Mouse (Mus musculus): ENCODE results near the gene Rnf167. TPM values are rescaled to one million over a fixed set of nuclear protein-coding genes. Genes with fewer than 3 reads are reported as not detected.
A peak's percentile ranks its signal among the peaks of the same experiment; 100 is the strongest.

The Rnf167 gene
- total RNA-seq, 2 experiments from 2014 or later: 86.4 to 90.1 TPM

GRCm38 (mm10) chr11:70654198-70654922 lies 7.3 kb downstream of the Rnf167 start, which contains the start of gene Pfn1:
TSS of gene Pfn1 (minus strand) at chr11:70654644.
- DNase-seq (ENCODE audit: low spot score in 2 of 2): peak; percentile 63 to 68

- peak; percentile 68 to 80 for DNase-seq (ENCODE audit: low spot score in 2 of 2)
Observed at GRCm38 (mm10) chr11:70654923-70655570, 8.0 kb downstream of the Rnf167 start.

- no peak for DNase-seq (ENCODE audit: low spot score in 2 of 2)
Observed at GRCm38 (mm10) chr11:70655571-70656455, 8.8 kb downstream of the Rnf167 start.

DNA sequence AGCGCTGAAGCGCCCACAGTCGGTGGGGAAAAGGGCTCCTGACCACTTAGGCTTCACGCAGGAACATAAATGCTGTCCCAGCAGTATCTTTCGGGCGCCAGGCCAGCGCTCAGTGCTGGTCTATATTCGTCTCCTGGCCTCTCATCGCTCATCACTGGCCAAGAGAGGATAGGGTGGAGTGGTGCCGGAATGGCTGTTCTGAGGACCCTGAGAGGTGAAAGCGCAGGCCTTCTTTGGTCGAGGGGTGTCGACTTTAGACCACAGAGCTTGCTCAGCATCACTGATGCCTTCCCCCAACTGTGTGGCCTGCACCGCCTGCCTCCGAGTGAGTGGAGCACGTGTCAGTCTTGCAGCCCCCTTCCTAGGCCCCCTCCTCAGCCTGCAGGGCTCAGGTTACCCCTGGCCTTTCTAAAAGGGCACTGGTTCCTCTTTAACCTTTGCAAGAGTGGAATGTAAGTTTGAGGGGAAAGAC lies 9.5 kb downstream of the Rnf167 start:
- DNase-seq (ENCODE audit: low spot score in 2 of 2): no peak

DNA sequence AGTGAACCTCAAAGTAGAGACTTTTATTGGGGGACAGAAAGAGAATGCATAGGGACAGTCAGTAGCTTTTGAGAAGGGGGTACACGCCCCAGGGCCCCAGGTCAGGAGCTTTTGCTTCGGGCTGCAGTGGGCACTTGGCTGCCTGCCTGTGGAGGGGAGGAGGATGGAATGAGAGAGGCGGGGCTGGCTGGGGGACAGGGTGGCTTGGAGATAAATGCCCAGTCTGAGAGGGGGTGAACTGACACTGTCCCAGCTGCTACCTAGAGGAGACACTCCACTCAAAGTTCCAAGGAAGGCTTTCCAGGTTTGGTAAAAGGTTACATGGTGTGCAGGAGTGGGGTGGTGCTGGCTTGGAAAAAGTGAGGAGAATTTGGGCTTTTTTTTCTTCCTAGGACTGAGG lies 9.9 kb downstream of the Rnf167 start, which contains the start of gene Eno3:
Gene Eno3 (plus strand): TSS at position 239 of the 400 bp plus-strand sequence.
- no peak for DNase-seq (ENCODE audit: low spot score in 2 of 2)

- no peak for DNase-seq (ENCODE audit: low spot score in 2 of 2)
Observed at GRCm38 (mm10) chr11:70657573-70657972, 10.5 kb downstream of the Rnf167 start.

GRCm38 (mm10) chr11:70657991-70658390 lies 11.0 kb downstream of the Rnf167 start:
- DNase-seq (ENCODE audit: low spot score in 2 of 2): no peak

- DNase-seq (ENCODE audit: low spot score in 2 of 2): no peak
Observed at GRCm38 (mm10) chr11:70658521-70658920, 11.5 kb downstream of the Rnf167 start.

DNA sequence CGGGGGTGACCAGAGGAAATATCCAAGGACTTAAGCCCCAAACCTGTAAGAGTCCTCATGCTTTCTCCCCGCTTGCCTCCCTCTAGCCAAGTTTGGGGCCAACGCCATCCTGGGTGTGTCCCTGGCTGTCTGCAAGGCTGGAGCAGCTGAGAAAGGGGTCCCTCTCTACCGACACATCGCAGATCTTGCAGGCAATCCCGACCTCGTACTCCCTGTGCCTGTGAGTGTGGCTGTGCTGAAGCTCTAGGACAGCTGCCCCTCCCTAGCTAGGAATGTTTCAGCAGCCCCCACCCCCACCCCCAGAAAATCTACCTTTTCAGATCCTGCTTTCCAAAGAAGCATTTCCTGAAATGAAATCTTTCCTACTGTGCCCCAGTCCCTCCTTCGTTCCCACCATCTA lies 11.9 kb downstream of the Rnf167 start:
- DNase-seq (ENCODE audit: low spot score in 2 of 2): no peak

DNA sequence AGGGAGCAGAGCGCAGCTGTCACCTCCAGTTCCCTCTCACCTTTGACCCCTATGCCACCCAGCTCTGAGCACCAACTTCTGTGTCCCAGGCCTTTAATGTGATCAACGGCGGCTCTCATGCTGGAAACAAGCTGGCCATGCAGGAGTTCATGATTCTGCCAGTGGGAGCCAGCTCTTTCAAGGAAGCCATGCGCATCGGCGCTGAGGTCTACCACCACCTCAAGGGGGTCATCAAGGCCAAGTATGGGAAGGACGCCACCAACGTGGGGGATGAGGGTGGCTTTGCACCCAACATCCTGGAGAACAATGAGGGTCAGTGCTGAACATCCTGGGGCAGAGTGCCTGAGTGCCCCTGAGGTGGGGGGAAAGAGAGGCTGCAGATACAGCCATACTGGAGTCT lies 13.5 kb downstream of the Rnf167 start:
- no peak for DNase-seq (ENCODE audit: low spot score in 2 of 2)

DNA sequence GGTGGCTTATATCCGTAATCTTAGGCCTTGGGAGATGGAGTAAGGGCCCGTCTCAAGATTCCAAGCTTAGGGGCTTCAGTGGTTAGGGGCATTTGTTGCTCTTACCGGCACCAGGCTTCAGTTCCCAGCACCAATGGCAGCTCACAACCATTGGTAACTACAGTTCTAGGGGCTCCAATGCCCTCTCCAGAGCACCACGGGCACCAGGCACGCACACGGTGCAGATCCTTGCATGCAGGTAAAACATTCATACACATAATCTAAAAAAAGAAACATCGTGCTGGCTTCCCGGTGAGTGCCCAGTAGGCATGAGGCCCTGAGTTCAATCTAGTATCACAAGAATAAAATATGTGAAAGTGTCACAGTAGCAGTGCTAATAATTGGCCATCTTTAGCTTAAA lies 16.1 kb downstream of the Rnf167 start:
- no peak for DNase-seq (ENCODE audit: low spot score in 2 of 2)

DNA sequence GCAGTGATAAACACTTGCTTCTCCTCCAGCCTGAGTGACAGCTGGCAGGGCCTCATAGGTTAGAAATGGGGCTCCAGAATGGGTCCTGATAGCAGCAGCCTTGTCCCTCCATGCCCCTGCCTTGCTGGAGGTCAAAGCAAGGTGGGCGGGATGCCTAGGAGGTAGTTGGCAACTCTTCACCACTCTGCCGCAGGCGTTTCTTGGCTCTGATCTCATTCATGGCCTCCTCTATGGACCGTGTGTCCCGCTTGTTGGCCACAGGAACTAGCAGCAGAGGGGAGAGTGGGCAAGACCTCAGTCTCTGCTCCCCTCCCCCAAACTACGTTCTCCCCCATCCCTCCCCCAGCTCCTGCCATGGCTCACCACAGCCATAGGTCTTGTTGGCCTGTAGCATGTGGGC lies 16.9 kb downstream of the Rnf167 start:
- DNase-seq (ENCODE audit: low spot score in 2 of 2): no peak

DNA sequence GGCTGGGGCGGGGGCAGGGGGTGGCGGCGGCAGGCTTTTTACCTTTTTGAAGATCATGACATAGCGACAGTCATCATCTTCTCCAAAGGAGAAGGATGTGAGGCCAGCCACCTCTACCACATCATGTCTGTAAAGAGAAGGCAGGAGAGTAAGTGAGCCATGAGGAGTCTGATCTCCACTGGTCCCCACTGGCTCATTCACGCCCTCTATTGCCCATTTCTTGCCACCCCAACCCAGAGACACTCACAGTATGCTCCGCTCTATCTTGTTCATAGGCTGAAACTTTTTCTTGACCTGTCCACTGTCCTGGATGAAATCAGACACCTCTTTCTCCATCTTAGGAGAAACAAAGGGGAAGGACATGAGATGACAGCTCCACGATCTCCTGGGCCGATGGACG lies 17.7 kb downstream of the Rnf167 start:
- DNase-seq (ENCODE audit: low spot score in 2 of 2): no peak

GRCm38 (mm10) chr11:70666687-70667086 lies 19.7 kb downstream of the Rnf167 start:
- no peak for DNase-seq (ENCODE audit: low spot score in 2 of 2)

DNA sequence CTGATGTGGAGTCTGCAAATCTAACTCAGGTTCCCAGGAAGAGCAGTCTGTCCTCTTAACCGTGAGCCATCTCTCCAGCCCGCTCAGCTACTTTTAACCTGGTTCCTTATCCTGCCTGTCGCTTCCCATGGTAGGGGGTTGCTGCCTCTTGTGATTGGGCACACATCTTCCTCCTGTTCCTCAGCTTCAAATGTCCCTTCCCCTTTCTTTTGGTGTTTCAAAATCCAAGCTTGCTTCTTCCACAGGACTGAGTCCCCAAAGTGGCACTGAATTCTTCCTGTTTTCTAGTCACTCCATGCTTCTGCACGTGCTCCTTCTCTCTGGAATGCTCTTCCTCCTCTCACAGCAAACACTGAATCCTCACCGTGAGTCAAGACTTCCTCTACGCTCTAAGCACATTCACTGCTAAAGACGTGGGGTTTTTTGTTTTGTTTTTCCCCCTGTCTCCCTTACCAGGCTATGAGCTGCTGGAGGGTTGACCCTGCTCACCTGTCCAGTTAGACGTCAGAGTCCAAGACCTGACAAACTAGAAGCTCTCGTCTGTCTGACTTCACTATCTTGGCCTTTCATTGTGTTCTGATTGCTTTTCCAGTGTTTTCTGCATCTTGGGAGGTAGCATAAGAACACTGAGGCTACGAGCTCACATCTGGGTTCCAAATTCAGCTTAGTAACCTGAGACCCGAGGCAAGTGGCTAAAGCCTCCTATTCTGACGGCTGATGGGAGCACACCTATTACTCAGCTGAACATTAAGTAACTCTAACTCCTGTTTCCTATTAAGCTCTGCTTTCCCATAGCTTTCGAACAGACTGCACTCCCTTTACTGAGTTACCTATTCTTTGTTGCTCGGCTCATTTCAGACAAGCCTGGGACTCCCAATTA lies 20.5 kb downstream of the Rnf167 start:
- no peak for DNase-seq (ENCODE audit: low spot score in 2 of 2)

- peak; percentile 65 to 84 for DNase-seq (ENCODE audit: low spot score in 2 of 2)
Observed at GRCm38 (mm10) chr11:70668335-70668770, 21.3 kb downstream of the Rnf167 start.

- DNase-seq (ENCODE audit: low spot score in 2 of 2): peak; percentile 95 to 98
Observed at GRCm38 (mm10) chr11:70668771-70669505, 21.9 kb downstream of the Rnf167 start, which contains the start of gene Spag7. TSS of gene Spag7 (minus strand) at chr11:70669416.

DNA sequence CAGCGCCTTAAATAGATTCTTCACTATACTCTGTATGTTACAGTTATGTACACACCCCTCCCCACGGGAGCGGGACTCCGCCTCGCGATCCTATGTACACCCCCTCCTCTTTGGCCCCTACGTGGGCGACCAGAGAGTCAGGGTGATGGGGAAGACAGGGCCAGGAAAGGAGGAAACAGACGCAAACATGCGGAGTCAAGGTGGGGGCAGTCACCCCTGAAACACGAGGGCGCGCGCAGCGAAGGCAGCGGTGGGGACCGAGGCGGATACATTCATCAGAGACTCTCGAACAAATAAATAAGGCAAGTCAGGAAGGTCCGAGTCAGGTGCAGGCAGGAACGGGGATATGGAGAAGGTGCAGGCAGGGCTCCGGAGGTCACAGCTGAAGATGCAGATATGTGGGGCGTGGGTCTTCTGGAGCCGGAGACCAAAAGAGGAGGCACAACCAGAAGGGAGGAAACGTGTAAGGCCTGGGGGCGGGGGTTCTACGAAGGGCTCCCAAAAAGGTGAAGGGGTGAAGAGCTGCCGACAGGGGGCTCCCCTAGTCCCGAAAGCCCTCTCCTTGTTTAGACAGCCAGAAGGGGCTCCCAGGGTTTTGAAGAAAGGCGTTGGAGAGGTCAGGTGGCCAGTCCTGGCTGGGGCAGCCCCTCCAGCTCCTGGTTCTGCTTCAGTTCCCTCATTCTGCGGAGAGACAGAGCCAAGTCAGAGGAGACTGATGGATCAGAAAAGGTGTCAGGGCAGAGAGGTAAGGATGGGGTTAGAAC lies 22.7 kb downstream of the Rnf167 start:
- peak; percentile 41 to 48 for DNase-seq (ENCODE audit: low spot score in 2 of 2)

DNA sequence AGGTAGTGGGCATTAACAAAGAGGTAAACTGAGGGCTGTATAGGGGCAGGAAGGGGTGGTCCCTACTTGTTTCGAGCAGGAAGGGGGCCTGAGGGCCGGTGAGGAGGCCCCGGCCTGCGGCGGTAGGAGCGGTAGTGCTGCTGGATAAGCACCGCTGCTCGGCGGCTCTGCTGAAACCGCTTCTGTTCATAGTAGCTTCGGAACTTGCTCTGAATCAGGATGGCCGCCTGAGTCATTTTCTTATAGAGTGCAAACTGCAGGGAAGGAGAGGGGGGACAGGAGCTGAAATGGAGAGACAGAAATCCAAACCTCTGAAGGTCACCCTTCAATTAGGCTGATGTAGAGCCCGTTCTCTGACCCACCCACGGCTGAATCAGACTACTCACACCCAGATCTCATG lies 23.4 kb downstream of the Rnf167 start:
- DNase-seq (ENCODE audit: low spot score in 2 of 2): peak in 1 of 2 experiments; percentile 20
